Mouse (Mus musculus): ENCODE results near the gene Ap3m1. TPM values are rescaled to one million over a fixed set of nuclear protein-coding genes. Genes with fewer than 3 reads are reported as not detected.

Ap3m1 gene
- polyA plus RNA-seq, 1 experiment = 76.9 TPM

DNA sequence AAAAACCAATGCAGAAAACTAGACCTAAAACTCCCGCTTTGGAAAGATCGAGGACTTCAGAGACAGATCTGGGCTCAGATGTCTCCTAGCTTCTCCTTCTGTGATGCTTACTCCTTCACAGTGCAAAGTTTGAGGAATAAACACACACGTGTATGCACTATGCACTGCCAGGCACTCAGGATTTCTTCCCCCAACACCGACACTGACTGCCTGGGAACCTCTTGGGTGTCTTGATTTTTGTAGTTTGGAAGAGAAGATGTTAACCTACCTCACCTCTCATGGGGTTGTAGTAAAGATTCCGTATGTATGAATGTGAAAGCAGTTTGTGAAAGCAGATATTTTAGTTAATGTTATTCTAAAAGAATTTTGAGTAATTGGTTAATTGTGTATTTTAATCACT lies 34.4 kb downstream of the Ap3m1 start:
- no peak for DNase-seq (ENCODE audit: low spot score)

- DNase-seq (ENCODE audit: low spot score) = no peak
These were observed 38.4 kb downstream of the Ap3m1 start for GRCm38 (mm10) chr14:21013800-21014334.

DNA sequence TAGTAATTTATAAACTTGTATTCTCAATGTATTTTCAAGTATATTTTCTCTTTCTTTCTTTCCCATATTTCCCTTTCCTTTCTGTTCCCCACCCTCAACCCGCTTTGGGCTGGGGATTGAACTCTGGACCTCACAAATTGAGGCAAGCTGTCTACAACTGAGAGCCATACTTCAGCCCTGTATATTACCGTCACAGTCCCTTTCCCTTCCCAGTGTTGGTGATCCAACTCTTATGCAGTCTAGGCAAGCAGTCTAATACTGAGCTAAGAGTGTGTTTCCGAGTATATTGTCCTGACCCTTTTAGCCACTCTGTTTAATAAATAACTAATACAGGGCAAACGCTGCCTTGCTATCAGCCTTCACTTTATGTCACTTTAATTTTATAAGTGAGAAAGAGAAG lies 52.7 kb downstream of the Ap3m1 start:
- no peak for DNase-seq (ENCODE audit: low spot score)

DNA sequence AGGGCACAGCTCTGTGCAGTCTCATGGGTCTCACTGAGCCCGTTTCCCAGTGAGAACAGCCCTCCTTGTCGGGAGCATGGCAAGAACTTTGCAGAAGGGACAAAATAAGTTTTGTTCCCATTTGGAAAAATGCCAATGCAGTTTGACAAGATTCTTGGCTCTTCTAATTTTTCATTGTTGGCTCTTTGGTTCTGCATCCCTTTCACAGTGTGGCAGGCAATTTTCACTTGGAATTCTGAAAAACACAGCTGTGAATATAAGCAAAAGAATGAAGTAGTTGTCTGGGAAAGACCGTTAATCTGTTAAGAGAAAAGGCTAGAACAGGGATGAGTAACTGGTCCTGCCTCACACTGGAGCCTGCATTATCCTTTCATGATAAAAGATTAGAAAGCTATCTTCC lies 54.8 kb downstream of the Ap3m1 start:
- no peak for DNase-seq (ENCODE audit: low spot score)

DNA sequence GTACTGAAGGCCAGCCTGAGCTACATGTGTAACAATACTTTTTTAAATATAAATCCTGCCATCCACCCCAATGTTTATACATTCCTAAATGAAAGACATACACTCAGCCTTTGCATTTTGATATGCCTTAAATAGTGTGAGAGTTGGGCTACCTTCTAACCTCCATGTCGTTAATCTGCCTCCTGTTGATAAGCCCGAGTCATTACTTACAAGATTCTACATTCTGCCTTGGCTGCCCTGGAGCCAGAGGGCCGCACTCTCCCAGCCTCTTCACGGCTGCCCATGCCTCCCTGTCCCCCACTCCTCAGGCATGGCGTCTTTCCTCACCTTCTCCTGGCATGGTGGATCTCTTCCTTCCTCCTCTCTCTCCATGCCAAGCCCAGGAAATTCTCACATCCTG lies 55.9 kb downstream of the Ap3m1 start:
- no peak for DNase-seq (ENCODE audit: low spot score)

GRCm38 (mm10) chr14:20995497-20995896 lies 56.8 kb downstream of the Ap3m1 start:
- no peak for DNase-seq (ENCODE audit: low spot score)

GRCm38 (mm10) chr14:20994475-20994874 lies 57.8 kb downstream of the Ap3m1 start:
- no peak for DNase-seq (ENCODE audit: low spot score)

GRCm38 (mm10) chr14:20993067-20993691 lies 59.1 kb downstream of the Ap3m1 start:
- no peak for DNase-seq (ENCODE audit: low spot score)

DNA sequence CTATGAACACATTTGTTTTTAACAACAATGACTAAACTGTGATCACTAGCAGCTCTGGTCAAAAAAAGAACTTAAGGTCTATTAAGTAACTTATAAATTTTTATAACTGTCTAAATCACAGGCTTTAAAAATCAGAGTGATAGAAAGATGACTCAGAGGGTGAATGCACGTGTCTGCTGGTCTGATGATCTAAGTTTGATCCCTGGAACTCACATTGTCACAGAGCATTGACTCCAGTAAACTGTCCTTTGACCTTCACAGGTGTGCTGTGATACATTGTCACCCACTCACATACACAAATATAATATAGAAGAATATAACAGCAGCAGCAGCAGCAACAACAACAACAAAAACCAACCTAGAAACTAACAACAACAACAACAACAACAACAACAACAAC lies 60.8 kb downstream of the Ap3m1 start:
- DNase-seq (ENCODE audit: low spot score) = no peak

GRCm38 (mm10) chr14:20985482-20985881 lies 66.8 kb downstream of the Ap3m1 start:
- no peak for DNase-seq (ENCODE audit: low spot score)

DNA sequence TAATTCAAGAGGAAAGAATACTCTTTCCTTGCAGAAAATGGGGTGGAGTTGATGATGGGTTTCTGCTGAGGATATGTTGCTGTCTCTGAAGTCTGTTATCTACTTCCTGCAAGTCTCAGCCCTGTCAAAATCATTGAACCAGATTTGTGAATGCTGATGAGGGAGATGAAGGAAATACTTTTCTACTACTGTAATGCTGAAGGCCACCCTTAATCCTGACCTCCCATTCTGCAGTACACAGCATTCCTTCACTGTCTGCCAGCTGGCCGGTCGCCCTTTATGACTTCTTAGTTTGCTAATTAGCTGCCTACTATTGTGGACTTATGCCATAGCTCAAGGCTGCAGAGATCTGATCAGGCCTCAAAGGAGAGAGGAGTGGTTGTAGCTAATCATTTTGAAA lies 68.5 kb downstream of the Ap3m1 start:
- no peak for DNase-seq (ENCODE audit: low spot score)

Other genes with a start within 250 kb of the Ap3m1 start
- 73.2 and 80.6 TPM in 2 replicates for gene Plau, start 215.8 kb downstream of the Ap3m1 start, polyA plus RNA-seq (2012; rRNA removed)
- 291 and 300 TPM in 2 replicates for gene Vcl, start 123.1 kb downstream of the Ap3m1 start, polyA plus RNA-seq (2012; rRNA removed)
- 83.3 and 100 TPM in 2 replicates for gene Adk, start 66 bp upstream of the Ap3m1 start, polyA plus RNA-seq (2012; rRNA removed)